Mouse (Mus musculus) kidney, adult 2 months (tissue): ENCODE data around the gene Tmem104.

Experiments
- CTCF ChIP-seq: fragments of 200-500 bp; conservative IDR thresholded peaks from 2 replicates; pipeline ENCODE4 v1.5.1; 2011; ENCODE audit warnings: low read depth, mild to moderate bottlenecking, control low read depth, low read length, moderate library complexity, mixed read lengths; ENCODE audit not compliant: insufficient read depth, insufficient read length
- POLR2A ChIP-seq: fragments of 200-500 bp; IDR thresholded peaks from one replicate; pipeline ENCODE4 v1.6.1; 2011; ENCODE audit warnings: low read depth, low read length, control low read depth

GRCm38 (mm10) chr11:115274771-115275170, 87.5 kb downstream of the Tmem104 start:
- TF ChIP-seq CTCF (no peak), POLR2A (no peak)
